Mouse (Mus musculus) layer of hippocampus, adult 9-10 months (tissue): ENCODE data around the gene Glb1l3.
"Not testable (repeated sequence)": the region's sequence is repeated elsewhere in the genome, so short reads cannot be mapped to it uniquely, and the experiment has no call there.

Source experiments
- DNase-seq: peaks from one replicate; pipeline ENCODE4 v3.0.0; 2022; ENCODE audit warnings: low spot score

The Glb1l3 gene

DNA sequence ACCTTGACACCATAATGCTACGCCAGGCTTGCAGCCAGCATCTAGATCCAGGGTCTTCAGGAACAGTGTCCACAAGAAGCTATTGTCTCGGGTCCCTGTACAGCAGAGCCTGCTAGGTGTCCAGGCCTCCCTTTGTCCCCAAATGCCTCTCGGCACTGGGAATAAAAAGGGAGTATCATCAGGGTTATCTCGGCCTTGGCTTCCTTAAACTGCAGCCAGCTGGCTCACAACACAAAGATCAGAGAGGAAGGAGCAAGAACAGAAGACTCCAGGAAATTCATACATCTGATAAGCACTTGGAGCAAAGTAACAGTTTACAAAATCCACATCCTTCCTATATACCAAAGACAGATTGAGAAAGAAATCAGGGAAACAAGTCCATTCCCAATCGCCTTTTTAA is at the start of gene Glb1l3:
TSS of gene Glb1l3 (minus strand) at position 140 of the 400 bp plus-strand sequence.
- no peak for DNase-seq

DNA sequence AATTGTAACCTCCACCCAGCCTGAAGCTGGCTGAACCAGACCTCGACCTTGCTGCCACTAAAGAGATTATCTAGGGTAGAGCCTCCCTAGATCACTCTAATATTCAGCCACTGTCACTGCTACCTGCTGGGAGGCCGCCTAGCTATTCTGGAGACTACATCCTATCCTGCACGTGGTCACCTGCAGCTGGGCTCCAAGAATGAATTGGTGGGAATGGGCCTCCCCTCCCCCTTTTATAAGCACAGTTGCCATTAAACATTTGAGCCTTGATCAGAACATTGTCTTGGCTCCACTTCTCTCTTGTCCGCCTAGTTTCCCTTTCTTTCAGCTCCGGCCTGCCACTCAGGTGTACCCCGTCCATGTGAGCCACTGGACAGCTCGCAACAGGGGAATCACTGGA is 9.2 kb upstream of the Glb1l3 start:
- not testable (repeated sequence) for DNase-seq

DNA sequence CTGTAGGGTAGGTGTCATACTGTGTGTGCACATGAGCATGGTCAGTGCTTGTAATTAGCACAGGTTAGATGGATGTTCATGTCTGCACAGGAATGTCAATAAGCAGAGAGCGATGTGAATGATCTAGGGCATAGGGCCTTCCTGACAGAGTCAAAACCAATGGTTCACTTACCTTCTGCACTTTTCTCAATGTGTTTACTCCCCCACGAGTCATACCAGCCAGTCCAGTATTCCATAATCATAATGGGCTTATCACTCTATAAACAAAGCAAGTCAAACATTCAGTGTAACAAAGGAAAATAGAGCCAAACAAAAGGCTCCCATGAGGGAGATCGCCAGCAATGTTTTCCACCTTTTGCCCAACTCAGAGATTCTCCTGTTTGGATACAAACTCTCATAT is 29.6 kb downstream of the Glb1l3 start:
- no peak for DNase-seq

DNA sequence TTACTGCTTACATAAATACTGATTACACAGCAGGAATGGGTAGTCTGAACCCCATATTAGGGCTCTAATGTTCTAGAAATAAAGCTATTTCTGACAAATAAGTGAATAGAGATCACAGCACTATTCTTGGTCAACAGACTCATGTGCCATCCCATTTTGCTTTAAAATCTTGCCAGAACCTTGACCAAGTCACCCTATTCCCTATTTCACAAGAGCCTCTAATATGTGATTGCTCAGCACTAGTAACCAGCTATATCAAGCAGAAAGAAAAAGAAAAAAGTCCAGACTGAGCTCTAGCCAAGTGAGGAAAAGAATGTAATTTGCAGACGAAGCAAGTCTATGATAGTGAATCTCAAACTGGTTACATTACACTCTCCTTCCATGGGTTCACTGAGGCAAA is 40.7 kb downstream of the Glb1l3 start:
- no peak for DNase-seq

DNA sequence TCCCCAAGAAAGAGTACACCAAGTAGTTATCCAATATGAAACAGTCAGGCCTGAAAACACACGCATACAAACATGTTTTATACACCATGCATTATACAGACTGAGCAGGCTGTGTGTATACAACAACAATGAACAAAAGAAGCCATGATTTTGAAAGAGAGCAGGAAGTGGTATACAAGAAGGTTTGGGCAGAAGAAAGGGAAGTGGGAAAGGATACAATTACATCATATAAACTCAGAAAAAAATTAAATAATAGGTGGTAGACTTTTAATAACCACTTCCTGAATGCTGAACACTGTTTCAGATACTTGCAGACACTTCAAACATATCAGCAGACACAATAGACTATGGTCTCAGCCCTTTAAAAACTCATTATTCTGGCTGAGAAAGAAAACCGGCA is 52.0 kb downstream of the Glb1l3 start:
- DNase-seq = no peak

DNA sequence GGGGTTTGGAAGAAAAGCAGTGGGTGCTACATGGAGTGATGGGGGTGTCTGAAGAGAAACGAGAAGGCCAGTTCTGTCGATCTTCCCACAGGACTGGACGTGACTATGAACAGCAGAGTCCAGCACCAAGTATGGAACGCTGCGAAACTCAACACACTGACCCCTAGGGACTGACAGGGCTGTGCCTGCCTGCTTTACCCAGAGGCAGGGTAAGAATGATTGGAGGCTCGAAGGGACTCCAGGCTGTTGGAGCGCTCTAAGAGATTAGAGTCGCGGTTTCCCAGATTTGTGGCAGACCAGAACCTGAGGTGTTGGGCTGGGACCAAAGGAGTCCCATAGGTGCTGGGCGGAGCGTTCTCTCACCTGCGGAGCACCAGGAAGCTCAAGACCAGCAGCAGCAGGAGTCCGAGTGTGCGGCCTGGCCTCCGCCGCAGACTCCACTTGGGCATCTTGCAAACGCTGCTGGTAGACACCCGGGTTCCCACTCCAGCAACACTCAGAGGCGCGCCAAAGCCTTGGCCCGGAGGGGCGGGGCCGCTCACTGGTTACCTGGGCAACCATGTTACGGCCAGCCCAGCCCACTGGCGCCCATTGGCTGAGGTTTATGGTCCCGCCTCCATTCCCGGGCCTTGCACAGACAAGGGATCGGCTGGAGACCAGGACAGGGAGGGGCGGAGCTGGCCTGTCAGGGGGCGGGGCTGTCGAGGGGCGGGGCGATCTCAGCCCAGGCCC is 54.6 kb downstream of the Glb1l3 start, which contains the start of gene Glb1l2:
TSS of gene Glb1l2 (minus strand) at position 534 of the 732 bp plus-strand sequence.
- DNase-seq = peak; percentile 50

DNA sequence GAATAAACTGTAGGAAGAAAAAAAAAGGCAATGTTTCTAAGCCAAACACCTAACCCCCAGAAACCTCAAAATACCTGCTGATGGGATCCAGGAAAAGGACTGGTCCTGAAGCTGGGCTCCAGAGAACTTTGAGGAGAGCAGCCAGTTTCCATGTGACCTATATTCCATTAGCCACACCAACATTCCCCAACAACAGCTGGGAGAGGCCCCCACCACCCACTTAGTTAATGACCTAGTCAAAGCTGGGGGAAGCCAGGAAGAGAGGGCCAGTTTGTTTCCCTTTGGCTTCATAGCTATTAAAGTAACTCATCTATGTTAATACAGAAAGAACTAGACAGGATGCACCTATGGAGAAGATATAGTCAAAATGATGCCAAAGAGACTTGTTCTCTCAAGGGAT is 56.4 kb downstream of the Glb1l3 start:
- no peak for DNase-seq

DNA sequence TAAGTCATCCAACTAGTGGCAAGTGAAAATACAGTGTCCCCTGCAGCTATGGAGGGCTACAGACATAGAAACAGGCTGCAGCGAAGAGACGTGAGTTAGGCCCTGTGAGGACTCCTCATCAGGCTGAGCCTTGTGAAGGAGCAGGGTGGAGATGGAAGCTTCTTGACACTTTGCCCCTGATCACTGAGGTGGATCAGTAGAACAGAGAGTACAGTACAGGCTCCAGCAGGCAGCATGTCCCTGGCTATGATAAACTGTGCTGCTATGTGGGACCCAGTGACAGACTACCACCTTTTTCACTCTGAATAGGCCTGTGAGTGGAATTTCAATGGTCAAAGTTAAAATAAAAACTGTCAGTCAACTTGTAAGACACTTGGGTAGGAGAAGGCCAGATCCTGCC is 60.3 kb downstream of the Glb1l3 start:
- no peak for DNase-seq

DNA sequence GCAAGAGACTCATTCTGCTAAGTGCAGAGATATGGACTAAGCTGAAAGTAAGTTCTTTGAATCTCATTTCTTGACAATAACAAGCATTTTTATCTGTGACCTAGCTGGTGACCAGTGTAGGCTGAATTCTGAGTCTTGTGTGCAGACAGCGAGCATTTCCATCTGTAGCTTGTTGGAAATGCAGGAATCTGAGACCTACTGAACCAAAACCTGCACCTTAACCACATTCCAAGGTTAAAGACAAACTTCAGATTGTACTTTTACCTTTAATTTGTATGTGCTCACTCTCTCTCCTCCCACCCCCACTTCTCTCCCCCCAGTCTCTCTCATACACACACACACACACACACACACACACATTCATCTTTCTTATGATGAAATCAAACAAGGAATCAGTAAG is 62.0 kb downstream of the Glb1l3 start:
- no peak for DNase-seq

DNA sequence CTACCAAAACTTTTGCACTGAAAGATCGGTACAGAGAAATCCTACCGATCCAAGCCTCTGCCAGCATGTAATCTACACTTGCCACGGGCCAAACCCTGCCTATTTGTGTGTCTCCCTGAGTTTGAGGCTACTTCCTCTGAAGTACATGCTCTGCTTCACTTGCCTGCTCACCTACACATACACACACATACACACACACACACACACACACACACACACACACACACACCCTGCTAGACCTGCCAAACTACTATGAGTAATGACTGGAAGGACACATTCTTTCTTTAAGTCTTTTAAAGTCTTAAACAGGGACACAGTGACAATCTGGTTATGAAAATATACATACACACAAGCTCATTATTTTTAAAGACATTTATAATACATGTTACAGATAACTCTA is 62.5 kb downstream of the Glb1l3 start:
- DNase-seq = no peak

DNA sequence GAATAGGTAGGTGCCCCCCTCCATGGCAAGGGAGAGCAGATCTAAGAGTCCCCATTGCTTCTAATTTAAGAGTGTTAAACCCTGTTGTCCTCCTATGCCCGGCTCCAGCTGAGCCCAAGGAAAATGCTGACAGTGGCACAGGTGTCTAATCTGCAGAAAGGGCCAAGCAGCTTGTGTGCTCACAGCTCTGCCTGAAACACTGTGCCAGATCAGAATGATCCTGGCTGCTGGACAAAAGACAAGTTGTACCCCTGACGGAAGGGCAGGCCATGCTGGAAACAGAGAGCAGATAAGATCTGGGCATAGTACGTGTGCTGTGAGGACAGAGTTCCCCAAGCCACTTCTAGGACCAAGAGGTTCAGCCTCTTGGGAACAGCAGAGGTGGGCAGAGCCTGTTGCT is 67.9 kb downstream of the Glb1l3 start:
- no peak for DNase-seq

DNA sequence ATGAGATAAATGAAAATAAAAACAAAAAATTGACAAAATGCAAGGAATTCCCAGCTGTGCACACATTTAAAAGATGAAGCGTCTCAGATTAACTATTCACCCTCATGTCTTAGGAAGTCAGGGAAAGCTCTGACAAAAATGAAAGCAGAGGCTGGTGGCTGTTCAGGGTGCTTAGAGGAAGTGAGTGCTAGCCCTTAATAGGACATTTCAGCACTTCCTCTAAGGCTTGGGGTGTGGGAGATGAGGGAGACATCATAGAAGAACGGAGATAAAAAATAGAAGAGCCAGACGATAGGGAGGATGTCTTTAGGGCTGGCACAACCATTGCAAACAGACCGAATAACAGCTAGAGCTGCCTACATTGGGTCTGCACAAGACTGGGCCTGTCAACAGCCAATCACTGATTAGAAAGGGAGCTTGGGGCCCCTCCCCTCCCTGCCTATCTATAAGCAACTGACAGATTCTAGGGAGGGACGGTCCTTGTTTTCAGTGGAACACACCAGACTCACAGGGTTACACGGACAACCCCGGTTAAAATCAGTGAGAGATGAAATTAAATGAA is 77.2 kb downstream of the Glb1l3 start:
- no peak for DNase-seq

DNA sequence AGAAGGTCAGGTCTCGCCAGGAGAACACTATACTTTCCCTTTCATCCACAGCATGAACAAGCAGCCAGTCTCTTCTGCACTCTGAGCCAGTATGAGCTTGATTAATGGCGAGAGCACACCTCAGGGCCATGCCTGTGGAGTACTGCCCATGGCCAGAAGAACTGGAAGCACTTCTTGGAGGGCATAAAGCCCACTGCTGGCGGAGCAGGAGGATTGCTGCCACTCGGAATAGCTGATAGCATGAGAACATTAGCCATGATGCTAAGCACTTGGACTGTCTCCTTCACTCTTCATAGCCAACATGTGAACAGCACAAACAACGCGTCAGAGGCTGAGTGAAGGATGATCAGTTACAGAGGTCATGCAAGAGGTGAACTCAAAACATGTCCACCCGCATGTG is 82.3 kb downstream of the Glb1l3 start:
- no peak for DNase-seq

DNA sequence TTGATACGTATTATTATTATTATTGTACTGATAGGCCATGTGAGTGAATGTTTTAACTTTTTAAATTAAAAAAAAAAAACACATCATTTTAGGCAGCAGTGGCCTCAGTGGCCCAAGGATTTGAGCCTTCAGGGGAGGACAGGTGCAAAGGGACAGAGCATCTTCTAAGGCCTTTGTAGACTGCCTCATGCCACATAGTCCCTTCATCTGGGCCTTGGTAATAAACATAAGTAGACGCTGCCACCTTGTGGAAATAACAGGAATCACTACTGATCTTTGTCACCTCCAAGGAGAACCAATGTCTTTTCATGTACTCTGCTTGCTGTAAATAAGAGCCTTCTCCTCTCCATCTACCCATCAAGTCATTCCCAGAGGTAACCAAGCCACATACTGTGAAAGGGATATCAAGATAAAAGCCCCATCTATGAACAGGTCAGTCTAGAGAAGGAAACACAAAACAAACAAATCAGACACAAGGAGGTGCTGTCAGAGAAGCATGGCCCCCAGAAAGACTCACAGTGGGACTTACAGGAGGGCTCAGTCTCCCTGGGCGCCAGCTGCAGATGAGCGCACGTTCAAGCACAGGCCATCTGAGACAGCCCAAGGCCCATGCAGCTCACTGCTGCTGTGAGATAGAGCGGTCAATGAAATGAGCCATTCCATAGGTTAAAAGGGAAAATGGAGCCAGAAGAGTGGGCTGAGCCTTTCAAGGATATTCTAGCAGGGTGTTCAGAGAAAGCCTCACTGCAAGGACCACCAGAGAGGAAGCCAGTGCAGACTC is 84.4 kb downstream of the Glb1l3 start:
- DNase-seq = peak; percentile 77

DNA sequence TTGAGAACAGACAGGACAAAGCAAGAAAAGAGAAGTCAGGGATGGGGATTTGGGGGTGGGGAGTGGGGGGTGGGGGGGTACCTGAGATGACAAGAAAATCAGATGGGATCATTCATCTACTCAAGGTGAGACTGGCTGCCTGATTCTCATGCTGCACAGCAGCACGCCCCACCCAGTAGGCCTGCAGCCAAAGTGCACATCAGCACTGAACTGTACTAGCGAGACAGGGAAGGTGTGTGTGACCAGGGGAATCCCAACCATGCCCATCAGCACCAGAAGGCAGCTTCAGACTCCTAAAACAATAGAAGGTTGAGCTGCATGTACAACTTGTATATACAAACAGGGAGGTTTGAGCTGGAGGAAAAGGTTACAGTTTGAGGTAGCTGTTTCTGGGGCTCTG is 85.0 kb downstream of the Glb1l3 start:
- no peak for DNase-seq

DNA sequence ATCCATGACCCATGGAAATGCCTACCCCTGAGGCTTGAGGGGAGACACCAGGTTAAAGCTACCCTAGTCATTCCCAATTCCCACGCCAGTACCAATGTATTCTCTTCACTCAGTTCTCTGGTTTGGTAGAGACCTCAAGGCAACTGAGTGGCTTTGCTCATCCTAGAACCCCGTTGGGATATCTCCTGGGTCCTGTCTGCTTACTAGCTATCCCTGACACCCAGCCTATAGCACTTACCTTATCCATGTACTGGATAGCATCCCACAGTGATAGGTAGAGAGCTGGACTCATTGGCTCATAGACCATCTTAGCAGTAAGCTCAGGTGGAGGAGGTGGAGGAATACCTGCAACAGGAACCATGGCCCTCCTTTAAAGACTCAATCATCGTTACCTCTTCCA is 92.5 kb downstream of the Glb1l3 start:
- no peak for DNase-seq
